Mouse (Mus musculus): ENCODE results near the gene Alg9. TPM values are rescaled to one million over a fixed set of nuclear protein-coding genes. Genes with fewer than 3 reads are reported as not detected.

The Alg9 gene
- polyA plus RNA-seq, 1 experiment from 2014 or later = 43.0 TPM

- Histone ChIP-seq H3K27ac (no peak overlapping the region), H3K36me3 (peaks cover 48% of the 10 kb centered on the region), H3K27me3 (ENCODE audit: low read depth, poor library complexity, severe bottlenecking) (no peaks in the 10 kb centered on the region), H3K4me3 (no peak overlapping the region), H3K4me1 (peaks cover 7% of the 10 kb centered on the region), H3K9me3 (replicated peaks) (no peaks in the 10 kb centered on the region)
- WGBS = 81% methylated on average over 3 of the region's 3 CpGs
- no peak for DNase-seq (ENCODE audit: low spot score)
Measured at GRCm38 (mm10) chr9:50890494-50891090, 115.8 kb downstream of the Alg9 start.

Other genes starting within 250 kb of the Alg9 start
- 53.4 and 59.2 TPM in 2 replicates for gene Pts, start 246.3 kb upstream of the Alg9 start, polyA plus RNA-seq (2016; fragmentation: Nextera tagmentation; extraction: Ambion mirVana)
- gene Il18, start 220.2 kb upstream of the Alg9 start, polyA plus RNA-seq (2016; fragmentation: Nextera tagmentation; extraction: Ambion mirVana) = 0.50 TPM in 1 of 2 replicates, not detected in the other
- gene Bco2, start 219.8 kb upstream of the Alg9 start, polyA plus RNA-seq (2016; fragmentation: Nextera tagmentation; extraction: Ambion mirVana) = 0.06 TPM in 1 of 2 replicates, not detected in the other
- gene Tex12, start 213.7 kb upstream of the Alg9 start, polyA plus RNA-seq (2016; fragmentation: Nextera tagmentation; extraction: Ambion mirVana) = not detected in 2 replicates
- gene Sdhd, start 171.2 kb upstream of the Alg9 start, polyA plus RNA-seq (2016; fragmentation: Nextera tagmentation; extraction: Ambion mirVana) = 337 and 352 TPM in 2 replicates
- 297 and 307 TPM in 2 replicates for gene Timm8b, start 171.1 kb upstream of the Alg9 start, polyA plus RNA-seq (2016; fragmentation: Nextera tagmentation; extraction: Ambion mirVana)
- gene Pih1d2, start 157.7 kb upstream of the Alg9 start, polyA plus RNA-seq (2016; fragmentation: Nextera tagmentation; extraction: Ambion mirVana) = 5.1 and 5.4 TPM in 2 replicates
- gene Nkapd1, start 157.6 kb upstream of the Alg9 start, polyA plus RNA-seq (2016; fragmentation: Nextera tagmentation; extraction: Ambion mirVana) = 20.4 and 21.3 TPM in 2 replicates
- 61.7 and 62.1 TPM in 2 replicates for gene Dlat, start 115.2 kb upstream of the Alg9 start, polyA plus RNA-seq (2016; fragmentation: Nextera tagmentation; extraction: Ambion mirVana)
- 33.8 and 36.8 TPM in 2 replicates for gene Dixdc1, start 35.5 kb upstream of the Alg9 start, polyA plus RNA-seq (2016; fragmentation: Nextera tagmentation; extraction: Ambion mirVana)
- gene 2310030G06Rik, start 28.5 kb upstream of the Alg9 start, polyA plus RNA-seq (2016; fragmentation: Nextera tagmentation; extraction: Ambion mirVana) = 2.6 and 2.8 TPM in 2 replicates
- 2.4 and 3.1 TPM in 2 replicates for gene Cryab, start 23.7 kb upstream of the Alg9 start, polyA plus RNA-seq (2016; fragmentation: Nextera tagmentation; extraction: Ambion mirVana)
- gene Hspb2, start 22.7 kb upstream of the Alg9 start, polyA plus RNA-seq (2016; fragmentation: Nextera tagmentation; extraction: Ambion mirVana) = not detected in 2 replicates
- gene Fdxacb1, start 6.8 kb upstream of the Alg9 start, polyA plus RNA-seq (2016; fragmentation: Nextera tagmentation; extraction: Ambion mirVana) = 12.6 and 14.0 TPM in 2 replicates
- 19.7 and 25.8 TPM in 2 replicates for gene 1110032A03Rik, start 501 bp downstream of the Alg9 start, polyA plus RNA-seq (2016; fragmentation: Nextera tagmentation; extraction: Ambion mirVana)
- 159 and 177 TPM in 2 replicates for gene Ppp2r1b, start 70.3 kb downstream of the Alg9 start, polyA plus RNA-seq (2016; fragmentation: Nextera tagmentation; extraction: Ambion mirVana)
- gene Sik2, start 234.1 kb downstream of the Alg9 start, polyA plus RNA-seq (2016; fragmentation: Nextera tagmentation; extraction: Ambion mirVana) = 13.2 and 16.7 TPM in 2 replicates

Measured in limb, embryonic 10.5 days (tissue).